Mouse (Mus musculus) limb, embryonic 11.5 days (tissue): ENCODE measurements around the gene C1qtnf12. TPM values are rescaled to one million over a fixed set of nuclear protein-coding genes. Genes with fewer than 3 reads are reported as not detected.

Experiments used
- ATAC-seq: fragments of 200-750 bp; cut with Nextera tagmentation; 2 replicates; pipeline ENCODE4 v1.8.0; 2017; ENCODE audit warnings: low read depth; ENCODE audit not compliant: insufficient number of reproducible peaks, low FRiP score, low TSS enrichment
- DNase-seq: peaks from one replicate; pipeline ENCODE4 v3.0.0-alpha.2; 2015; ENCODE audit warnings: low spot score
- H3K27ac ChIP-seq: fragments of 300-500 bp; sonication (generic); replicated peaks from 2 replicates; pipeline ENCODE4 v1.5.1; 2014; ENCODE audit warnings: low read depth, mild to moderate bottlenecking, low read length
- H3K27me3 ChIP-seq: fragments of 300-500 bp; sonication (generic); 2 replicates; pipeline ENCODE4 v1.6.1; 2014; ENCODE audit warnings: mild to moderate bottlenecking, low read length, mixed read lengths; ENCODE audit not compliant: control insufficient read depth, insufficient read depth
- H3K36me3 ChIP-seq: fragments of 300-500 bp; sonication (generic); 2 replicates; pipeline ENCODE4 v1.6.1; 2014; ENCODE audit warnings: mild to moderate bottlenecking, low read length, moderate library complexity, mixed read lengths; ENCODE audit not compliant: control insufficient read depth, insufficient read depth
- H3K4me1 ChIP-seq: fragments of 300-500 bp; sonication (generic); 2 replicates; pipeline ENCODE4 v1.6.1; 2014; ENCODE audit warnings: low read length, mixed read lengths; ENCODE audit not compliant: control insufficient read depth, insufficient read depth
- H3K4me2 ChIP-seq: fragments of 300-500 bp; sonication (generic); 2 replicates; pipeline ENCODE4 v1.6.1; 2014; ENCODE audit warnings: low read depth, mild to moderate bottlenecking, moderate library complexity; ENCODE audit not compliant: severe bottlenecking
- H3K4me3 ChIP-seq: fragments of 300-500 bp; sonication (generic); 2 replicates; pipeline ENCODE4 v1.5.1; 2014; ENCODE audit warnings: low read depth, low read length
- H3K9ac ChIP-seq: fragments of 300-500 bp; sonication (generic); 2 replicates; pipeline ENCODE4 v1.6.1; 2014; ENCODE audit warnings: mild to moderate bottlenecking, low read length
- H3K9me3 ChIP-seq: fragments of 300-500 bp; sonication (generic); 2 replicates; pipeline ENCODE4 v1.6.1; 2016; ENCODE audit warnings: low read length; ENCODE audit not compliant: control insufficient read depth
- WGBS: fragments of 180-500 bp; shearing (Covaris S2); extraction: QIAGEN DNeasy Blood & Tissue Kit; methylation state at CpG from one replicate; pipeline ENCODE4 v1.1.7; 2014; 5-methylcytosine and 5-hydroxymethylcytosine counted together
- polyA plus RNA-seq: library from polyadenylated mRNA; unstranded; fragments of >200 nt; fragmentation: Nextera tagmentation; extraction: Ambion mirVana; gene quantifications from 2 replicates; pipeline ENCODE4 v1.2.1, GENCODE M21; 2014

Gene C1qtnf12
- polyA plus RNA-seq, 1 experiment from 2014 or later = 24.3 TPM

GRCm38 (mm10) chr4:155963106-155963505 lies 988 bp downstream of the C1qtnf12 start:
- DNase-seq = no peak
- Histone ChIP-seq H3K4me1 (peaks cover 13% of the 10 kb centered on the region), H3K27me3 (no peaks in the 10 kb centered on the region), H3K4me2 (peak overlapping the region; percentile 95), H3K36me3 (peaks cover 6% of the 10 kb centered on the region; the same call in 1 of the 2 replicates), H3K27ac (no peak overlapping the region), H3K9me3 (no peaks in the 10 kb centered on the region), H3K9ac (peak overlapping the region; percentile 62; the same call in 1 of the 2 replicates), H3K4me3 (peak overlapping the region; percentile 54)
- no peak for ATAC-seq
- WGBS = 53% methylated on average over 7 of the region's 7 CpGs

- no peaks in the 10 kb centered on the region for H3K9me3 ChIP-seq
- peaks cover 13% of the 10 kb centered on the region for H3K4me1 ChIP-seq
- no peak overlapping the region for H3K9ac ChIP-seq
- H3K36me3 ChIP-seq = peaks cover 2% of the 10 kb centered on the region; the same call in 1 of the 2 replicates
- ATAC-seq (no peak), DNase-seq (no peak)
- no peak overlapping the region for H3K27ac ChIP-seq
- no peak overlapping the region for H3K4me3 ChIP-seq
- H3K27me3 ChIP-seq = no peaks in the 10 kb centered on the region
- 89% methylated on average over 11 of the region's 11 CpGs for WGBS
- H3K4me2 ChIP-seq = no peak overlapping the region
Observed at GRCm38 (mm10) chr4:155964396-155964795, 2.3 kb downstream of the C1qtnf12 start.

- no peak for DNase-seq
- H3K4me2 ChIP-seq = no peak overlapping the region
- WGBS = 85% methylated on average over 13 of the region's 13 CpGs
- no peak overlapping the region for H3K4me3 ChIP-seq
- no peaks in the 10 kb centered on the region; the same call in 1 of the 2 replicates for H3K36me3 ChIP-seq
- no peaks in the 10 kb centered on the region for H3K9me3 ChIP-seq
- H3K4me1 ChIP-seq = no peaks in the 10 kb centered on the region
- no peak overlapping the region for H3K9ac ChIP-seq
- H3K27ac ChIP-seq = no peak overlapping the region
- no peak for ATAC-seq
- no peaks in the 10 kb centered on the region for H3K27me3 ChIP-seq
Observed at GRCm38 (mm10) chr4:155969043-155969653, 7.0 kb downstream of the C1qtnf12 start.

GRCm38 (mm10) chr4:155970286-155970685 lies 8.2 kb downstream of the C1qtnf12 start:
- Histone ChIP-seq H3K4me3 (no peak overlapping the region), H3K36me3 (no peaks in the 10 kb centered on the region; the same call in 1 of the 2 replicates), H3K9me3 (no peaks in the 10 kb centered on the region), H3K27me3 (no peaks in the 10 kb centered on the region), H3K27ac (no peak overlapping the region), H3K4me2 (no peak overlapping the region), H3K4me1 (no peaks in the 10 kb centered on the region), H3K9ac (no peak overlapping the region)
- WGBS = 73% methylated on average over 5 of the region's 5 CpGs
- DNase-seq = no peak
- ATAC-seq = no peak

- H3K4me3 ChIP-seq = no peak overlapping the region
- H3K27me3 ChIP-seq = no peaks in the 10 kb centered on the region
- no peak overlapping the region for H3K4me2 ChIP-seq
- ATAC-seq (no peak), DNase-seq (no peak)
- no peaks in the 10 kb centered on the region for H3K9me3 ChIP-seq
- WGBS = 85% methylated on average over 6 of the region's 6 CpGs
- no peak overlapping the region for H3K9ac ChIP-seq
- H3K36me3 ChIP-seq = no peaks in the 10 kb centered on the region
- H3K27ac ChIP-seq = no peak overlapping the region
- no peaks in the 10 kb centered on the region for H3K4me1 ChIP-seq
Observed at GRCm38 (mm10) chr4:155972651-155973050, 10.5 kb downstream of the C1qtnf12 start.

GRCm38 (mm10) chr4:155973239-155973638 lies 11.1 kb downstream of the C1qtnf12 start:
- H3K4me1 ChIP-seq = no peaks in the 10 kb centered on the region
- no peaks in the 10 kb centered on the region for H3K9me3 ChIP-seq
- DNase-seq (no peak), ATAC-seq (no peak)
- 71% methylated on average over 2 of the region's 2 CpGs for WGBS
- H3K36me3 ChIP-seq = no peaks in the 10 kb centered on the region
- H3K4me2 ChIP-seq = no peak overlapping the region
- H3K9ac ChIP-seq = no peak overlapping the region
- no peaks in the 10 kb centered on the region for H3K27me3 ChIP-seq
- no peak overlapping the region for H3K4me3 ChIP-seq
- H3K27ac ChIP-seq = no peak overlapping the region

GRCm38 (mm10) chr4:155981436-155982082 lies 19.4 kb downstream of the C1qtnf12 start:
- H3K27ac ChIP-seq = no peak overlapping the region
- H3K36me3 ChIP-seq = no peaks in the 10 kb centered on the region
- H3K9ac ChIP-seq = no peak overlapping the region
- H3K4me3 ChIP-seq = no peak overlapping the region
- DNase-seq = no peak
- no peak for ATAC-seq
- 78% methylated on average over 12 of the region's 12 CpGs for WGBS
- no peaks in the 10 kb centered on the region for H3K27me3 ChIP-seq
- no peaks in the 10 kb centered on the region for H3K4me1 ChIP-seq
- no peak overlapping the region for H3K4me2 ChIP-seq
- H3K9me3 ChIP-seq = no peaks in the 10 kb centered on the region

- no peak overlapping the region for H3K4me3 ChIP-seq
Observed at GRCm38 (mm10) chr4:155983788-155984187, 21.7 kb downstream of the C1qtnf12 start.

More at GRCm38 (mm10) chr4:155983788-155984187, 21.7 kb downstream of the C1qtnf12 start:
- no peak overlapping the region for H3K4me2 ChIP-seq
- 25% methylated on average over 2 of the region's 2 CpGs for WGBS
- H3K27ac ChIP-seq = no peak overlapping the region
- DNase-seq (no peak), ATAC-seq (no peak)
- no peaks in the 10 kb centered on the region for H3K9me3 ChIP-seq
- H3K36me3 ChIP-seq = no peaks in the 10 kb centered on the region
- H3K27me3 ChIP-seq = no peaks in the 10 kb centered on the region
- H3K9ac ChIP-seq = no peak overlapping the region
- no peaks in the 10 kb centered on the region for H3K4me1 ChIP-seq
